In genomic region chr7:81167124-81167523, GRCm38 (mm10) we compare ENCODE assay signal across 9 mouse cellular contexts. TPM values are rescaled to one million over a fixed set of nuclear protein-coding genes. Genes with fewer than 3 reads are reported as not detected.
DNase-seq lines count a peak whose midpoint lies in the region; ATAC-seq and TF ChIP-seq lines count a peak whose summit lies in the region.
"Had no signal": no experiment of that assay in that cellular context is flagged by ENCODE, and none has a peak within 500 bp of the region (broad histone marks: within the 10 kb centered on the region; RNA-seq: fewer than 3 reads in every experiment).

No protein-coding gene starts in this region.

- TF ChIP-seq CTCF in midbrain, postnatal 0 days (IDR thresholded peaks at IDR 0.05): peak; percentile 90

- no peak for ATAC-seq in heart, embryonic 12.5 days (ENCODE audit: insufficient number of reproducible peaks, low FRiP score)
- 0 out of 2 replicates have a peak, but pooled peaks have one; percentile 51 for ATAC-seq in forebrain, embryonic 13.5 days
- no peak for ATAC-seq in midbrain, postnatal 0 days (ENCODE audit: low FRiP score)

- H3K27ac ChIP-seq in heart, embryonic 12.5 days (ENCODE audit: poor library complexity, severe bottlenecking): no peak overlapping the region
- H3K27ac ChIP-seq in forebrain, embryonic 13.5 days: no peak overlapping the region
- no peak overlapping the region for H3K27ac ChIP-seq in midbrain, postnatal 0 days (ENCODE audit: low read depth, low read length)
- H3K27ac ChIP-seq: limb, embryonic 13.5 days had no signal

- no peaks in the 10 kb centered on the region for H3K4me1 ChIP-seq in heart, embryonic 12.5 days (replicated peaks)
- H3K4me1 ChIP-seq in forebrain, embryonic 13.5 days: no peaks in the 10 kb centered on the region
- no peaks in the 10 kb centered on the region for H3K4me1 ChIP-seq in midbrain, postnatal 0 days (ENCODE audit: insufficient read depth, low read length)
- H3K4me1 ChIP-seq: limb, embryonic 13.5 days had no signal

- H3K27me3 ChIP-seq in heart, embryonic 12.5 days (replicated peaks): 0 out of 2 replicates have a peak, but pooled peaks cover 6% of the 10 kb centered on the region
- H3K27me3 ChIP-seq in forebrain, embryonic 13.5 days: no peaks in the 10 kb centered on the region
- no peaks in the 10 kb centered on the region for H3K27me3 ChIP-seq in midbrain, postnatal 0 days (ENCODE audit: insufficient read depth, low read length)
- H3K27me3 ChIP-seq: limb, embryonic 13.5 days had no signal

- DNase-seq in heart, adult 9 months (ENCODE audit: low spot score in 2 of 2): peak; percentile 25 to 38
- DNase-seq in B cell, adult 2 months: peak; percentile 36 to 44
- DNase-seq in R1 (ENCODE audit: low read depth, low spot score): peak; percentile 79
- DNase-seq in kidney, postnatal 4 days: peak; percentile 27 to 49
- DNase-seq in midbrain, postnatal 0 days (ENCODE audit: low spot score): peak; percentile 79
- DNase-seq in c-Kit-positive CD71-positive TER-119-positive erythroid progenitor cells, embryonic 14.5 days (ENCODE audit: low spot score): no peak

- no peak overlapping the region for H3K9ac ChIP-seq in heart, embryonic 12.5 days
- H3K9ac ChIP-seq in forebrain, embryonic 13.5 days: no peak overlapping the region
- H3K9ac ChIP-seq in midbrain, postnatal 0 days (replicated peaks; ENCODE audit: low read length, poor library complexity, severe bottlenecking): no peak overlapping the region
- H3K9ac ChIP-seq: limb, embryonic 13.5 days had no signal

- no peaks in the 10 kb centered on the region for H3K9me3 ChIP-seq in heart, embryonic 12.5 days (replicated peaks)
- no peaks in the 10 kb centered on the region for H3K9me3 ChIP-seq in forebrain, embryonic 13.5 days (replicated peaks)
- no peaks in the 10 kb centered on the region for H3K9me3 ChIP-seq in midbrain, postnatal 0 days (ENCODE audit: low read length)
- H3K9me3 ChIP-seq: limb, embryonic 13.5 days had no signal

- no peaks in the 10 kb centered on the region for H3K36me3 ChIP-seq in heart, embryonic 12.5 days
- no peaks in the 10 kb centered on the region for H3K36me3 ChIP-seq in forebrain, embryonic 13.5 days (ENCODE audit: poor library complexity, severe bottlenecking)
- no peaks in the 10 kb centered on the region for H3K36me3 ChIP-seq in midbrain, postnatal 0 days (ENCODE audit: insufficient read depth, low read length)
- H3K36me3 ChIP-seq: limb, embryonic 13.5 days had no signal

- no peak overlapping the region for H3K4me2 ChIP-seq in heart, embryonic 12.5 days
- H3K4me2 ChIP-seq in forebrain, embryonic 13.5 days: no peak overlapping the region
- no peak overlapping the region for H3K4me2 ChIP-seq in midbrain, postnatal 0 days (ENCODE audit: low read depth, low read length, poor library complexity, severe bottlenecking)
- H3K4me2 ChIP-seq: limb, embryonic 13.5 days had no signal

- WGBS in heart, embryonic 12.5 days: 40% methylated on average over 3 of the region's 3 CpGs
- 38% methylated on average over 3 of the region's 3 CpGs for WGBS in forebrain, embryonic 13.5 days
- WGBS in midbrain, postnatal 0 days: 27% methylated on average over 3 of the region's 3 CpGs

- H3K4me3 ChIP-seq in heart, embryonic 12.5 days: no peak overlapping the region
- no peak overlapping the region for H3K4me3 ChIP-seq in forebrain, embryonic 13.5 days
- no peak overlapping the region for H3K4me3 ChIP-seq in midbrain, postnatal 0 days (ENCODE audit: low read depth, low read length)
- H3K4me3 ChIP-seq: limb, embryonic 13.5 days had no signal

RNA-seq across cellular contexts. Expression of gene Pde8a, which starts 46.3 kb away (rescaled TPM):
- polyA plus RNA-seq in heart, embryonic 12.5 days (2016; fragmentation: Nextera tagmentation; extraction: Ambion mirVana): 3.8 and 3.9 TPM in 2 replicates
- polyA plus RNA-seq in forebrain, embryonic 13.5 days (2015; fragmentation: Nextera tagmentation; extraction: Ambion mirVana): 1.5 and 1.9 TPM in 2 replicates
- 3.1 and 3.9 TPM in 2 replicates for total RNA-seq in midbrain, postnatal 0 days (2014; rRNA removed)
- polyA plus RNA-seq in midbrain, postnatal 0 days (2015; fragmentation: Nextera tagmentation; extraction: Ambion mirVana): 1.3 and 1.8 TPM in 2 replicates

RNA-seq across cellular contexts. Expression of gene Slc28a1, which starts 52.5 kb away (rescaled TPM):
- polyA plus RNA-seq in heart, embryonic 12.5 days (2016; fragmentation: Nextera tagmentation; extraction: Ambion mirVana): 0.14 and 0.26 TPM in 2 replicates
- not detected in 2 replicates for polyA plus RNA-seq in forebrain, embryonic 13.5 days (2015; fragmentation: Nextera tagmentation; extraction: Ambion mirVana)
- 0.14 and 0.33 TPM in 2 replicates for total RNA-seq in midbrain, postnatal 0 days (2014; rRNA removed)
- 0.06 and 0.10 TPM in 2 replicates for polyA plus RNA-seq in midbrain, postnatal 0 days (2015; fragmentation: Nextera tagmentation; extraction: Ambion mirVana)
